Mouse (Mus musculus) adrenal gland, postnatal 36 days (tissue): ENCODE measurements around the gene Fras1. TPM values are rescaled to one million over a fixed set of nuclear protein-coding genes. Genes with fewer than 3 reads are reported as not detected.

Source experiments
- DNase-seq, 2 experiments: peaks; one replicate each; pipeline ENCODE4 v3.0.0; 2021; ENCODE audit warnings: mixed read lengths in 1 of 2
- long read RNA-seq, 2 experiments: library from polyadenylated mRNA; stranded (forward); transcript quantifications; one replicate each; pipeline ENCODE4 v2.0.0; 2021; ENCODE audit warnings: borderline sequencing depth in 2 of 2
- total RNA-seq, 2 experiments: library from RNA; stranded (reverse); gene quantifications; 2 replicates each; pipeline ENCODE4 v1.2.3; 2021

Fras1 gene
- 1 to 10 TPM; 2.0 to 2.4 TPM for total RNA-seq
- long read RNA-seq, experiment 1 = 0 reads
- long read RNA-seq, experiment 2 = 0 reads

DNA sequence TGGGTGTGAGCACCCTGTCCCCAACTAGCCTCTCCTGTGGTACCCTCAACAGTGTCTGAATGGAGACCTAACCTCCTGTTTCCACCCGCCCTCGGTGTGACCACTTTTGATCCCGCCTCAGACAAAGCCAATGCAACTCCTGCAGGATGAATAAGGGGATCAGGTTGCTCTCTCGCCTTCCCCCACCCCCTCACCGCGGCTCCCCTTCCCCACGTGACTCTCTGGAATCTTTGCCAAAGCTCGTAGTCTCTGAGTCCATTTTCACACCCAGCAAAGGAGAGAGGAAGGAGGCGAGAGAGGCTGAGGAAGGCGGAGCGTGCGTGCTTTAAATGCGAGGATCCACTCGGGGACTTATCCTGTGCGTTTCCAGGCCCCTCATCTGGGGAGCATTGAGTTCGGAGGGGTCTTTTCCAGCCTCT is at the start of gene Fras1:
TSS of gene Fras1 (plus strand) at position 389 of the 419 bp plus-strand sequence.
- DNase-seq = peak in 1 of 2 experiments; percentile 32

- peak; percentile 39 to 43 for DNase-seq
Observed at GRCm38 (mm10) chr5:96331048-96331737, 42.6 kb upstream of the Fras1 start.

DNA sequence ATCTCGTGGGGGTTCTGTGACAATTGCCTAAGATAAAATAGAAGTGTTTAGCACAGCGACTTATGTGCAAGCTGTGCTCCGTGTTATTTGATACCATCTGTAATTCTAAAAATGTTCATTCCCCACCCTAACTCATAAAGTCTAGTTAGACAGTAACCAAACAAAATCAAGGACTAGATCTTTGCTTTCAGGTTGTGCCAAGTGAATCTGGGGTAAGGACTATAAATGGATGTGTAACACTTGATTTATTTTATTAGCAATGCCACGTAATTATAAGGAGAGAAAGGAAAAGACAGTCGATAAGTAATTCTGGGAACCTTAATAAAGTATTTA is 42.1 kb upstream of the Fras1 start:
- DNase-seq = no peak

GRCm38 (mm10) chr5:96333963-96334362 is 39.8 kb upstream of the Fras1 start:
- DNase-seq = peak in 1 of 2 experiments; percentile 8

DNA sequence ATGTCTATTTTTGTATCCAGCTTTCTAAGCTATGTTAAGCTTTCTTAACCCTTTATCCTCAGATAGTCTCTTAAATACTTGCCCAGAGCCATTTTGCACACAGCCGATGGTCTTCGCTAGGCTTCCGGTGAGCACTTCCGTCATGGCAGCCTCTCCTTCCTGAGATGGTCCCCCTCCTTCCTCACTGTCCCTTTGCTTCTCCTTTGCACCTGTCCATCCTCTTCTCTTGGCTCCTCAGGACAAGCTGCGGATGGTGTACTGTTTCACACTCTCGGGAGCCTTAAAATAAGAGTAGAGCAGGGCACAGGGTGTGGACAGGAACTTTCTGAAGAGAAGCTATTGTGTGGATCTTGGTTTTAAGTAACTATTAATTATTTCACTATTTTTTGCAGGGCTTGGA is 33.2 kb upstream of the Fras1 start:
- no peak for DNase-seq

GRCm38 (mm10) chr5:96344983-96345382 is 28.8 kb upstream of the Fras1 start:
- no peak for DNase-seq

DNA sequence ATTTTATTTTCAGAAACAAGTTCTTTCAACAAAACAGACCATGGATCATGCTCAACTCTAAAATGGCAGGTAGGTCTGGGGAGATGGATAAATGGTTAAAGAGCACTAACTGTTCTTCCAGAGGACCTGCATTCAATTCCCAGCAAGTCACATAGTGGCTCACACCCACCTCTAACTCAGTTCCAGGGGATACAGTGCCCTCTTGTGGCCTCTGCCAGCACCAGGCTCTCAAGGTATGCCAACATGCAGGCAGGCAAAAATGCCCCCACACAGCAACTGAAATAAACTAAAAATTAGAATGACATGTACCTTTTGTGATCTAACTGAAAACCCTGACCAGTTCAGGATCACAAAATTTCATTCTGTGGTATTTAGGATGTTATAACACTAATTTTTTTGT is 21.8 kb upstream of the Fras1 start:
- peak in 1 of 2 experiments; percentile 33 for DNase-seq

DNA sequence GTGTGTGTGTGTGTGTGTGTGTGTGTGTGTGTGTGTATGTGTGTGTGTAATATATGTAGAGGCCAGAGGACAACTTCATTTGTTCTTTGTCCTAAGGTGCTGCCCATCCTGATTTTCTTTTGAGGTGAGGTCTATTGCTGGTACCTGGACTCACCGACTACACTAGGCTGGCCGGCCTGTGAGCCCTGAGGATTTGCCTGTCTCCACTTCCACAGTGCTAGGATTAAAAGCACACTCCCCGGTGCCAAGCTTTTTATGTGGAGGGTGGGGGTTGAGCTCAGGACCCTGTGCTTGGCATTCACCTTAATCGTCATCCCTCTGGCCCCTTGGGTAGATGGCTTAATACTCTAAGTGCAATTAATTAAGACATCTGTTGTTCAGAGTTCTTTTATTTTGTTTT is 9.8 kb upstream of the Fras1 start:
- DNase-seq = no peak

- DNase-seq = no peak
Observed at GRCm38 (mm10) chr5:96365590-96365989, 8.2 kb upstream of the Fras1 start.

- DNase-seq = no peak
Observed at GRCm38 (mm10) chr5:96367260-96367659, 6.5 kb upstream of the Fras1 start.

DNA sequence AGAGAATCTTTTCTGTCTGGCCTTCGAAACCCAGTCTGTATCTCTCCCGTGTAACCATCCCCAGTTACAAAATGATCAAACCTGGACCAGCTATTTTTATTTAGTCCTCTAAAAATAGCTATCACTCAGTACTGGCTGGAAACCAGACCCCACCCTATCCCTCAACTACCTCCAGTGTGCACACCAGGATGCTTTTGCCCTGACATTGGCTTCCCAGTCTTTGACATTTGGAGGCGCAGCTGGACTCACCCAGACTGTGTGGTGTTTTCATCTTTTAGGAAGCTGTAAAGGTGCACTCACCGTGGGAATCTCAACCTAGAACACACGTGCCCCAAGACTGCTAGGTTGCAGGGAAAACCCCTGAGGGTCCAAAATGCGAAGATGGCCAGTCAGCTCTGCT is 649 bp upstream of the Fras1 start:
- DNase-seq = no peak

DNA sequence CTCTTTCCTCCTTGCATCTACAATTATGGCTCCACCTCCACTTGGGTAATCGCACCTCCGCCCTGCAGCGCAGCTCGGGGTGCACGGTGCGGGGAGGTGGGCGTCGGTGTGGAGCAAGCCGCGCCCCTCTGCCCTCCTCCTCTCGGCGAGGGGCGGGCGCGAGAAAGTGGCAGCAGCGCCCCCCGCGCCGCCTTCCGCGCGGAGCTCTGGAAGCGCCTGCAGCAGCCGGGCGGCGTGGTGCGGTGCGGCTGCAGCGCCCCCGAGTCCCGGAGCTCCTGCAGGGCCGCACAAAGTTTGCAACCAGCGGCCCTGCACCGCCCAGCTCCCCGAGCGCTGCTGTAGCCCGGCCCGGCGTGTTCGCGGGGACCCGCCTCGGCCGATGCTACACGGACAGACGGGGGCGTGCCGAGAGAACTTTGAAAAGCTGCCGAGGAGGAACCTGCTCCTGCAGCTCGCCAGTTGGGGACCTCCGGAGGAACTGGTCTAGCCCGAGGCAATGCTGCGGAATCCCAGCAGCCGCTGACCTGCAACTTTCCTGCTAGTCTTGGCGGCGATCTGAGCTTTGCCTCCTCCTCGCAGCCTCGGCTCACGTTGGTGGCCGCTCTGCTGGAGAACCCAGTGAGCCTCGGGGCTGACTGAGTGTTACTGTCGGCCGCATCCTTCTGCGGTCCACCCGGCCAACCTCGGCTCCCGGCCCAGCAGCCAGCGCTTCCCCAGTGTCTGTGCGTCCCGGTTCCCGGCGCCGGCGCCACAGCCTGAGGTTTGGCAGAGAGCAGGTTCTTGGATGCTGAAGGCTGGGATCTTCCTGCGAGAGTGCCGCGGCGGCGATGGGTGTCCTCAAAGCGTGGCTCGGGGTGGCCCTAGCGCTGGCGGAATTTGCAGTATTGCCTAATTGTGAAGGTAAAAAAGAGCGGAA is 489 bp downstream of the Fras1 start:
- peak; percentile 62 to 77 for DNase-seq

DNA sequence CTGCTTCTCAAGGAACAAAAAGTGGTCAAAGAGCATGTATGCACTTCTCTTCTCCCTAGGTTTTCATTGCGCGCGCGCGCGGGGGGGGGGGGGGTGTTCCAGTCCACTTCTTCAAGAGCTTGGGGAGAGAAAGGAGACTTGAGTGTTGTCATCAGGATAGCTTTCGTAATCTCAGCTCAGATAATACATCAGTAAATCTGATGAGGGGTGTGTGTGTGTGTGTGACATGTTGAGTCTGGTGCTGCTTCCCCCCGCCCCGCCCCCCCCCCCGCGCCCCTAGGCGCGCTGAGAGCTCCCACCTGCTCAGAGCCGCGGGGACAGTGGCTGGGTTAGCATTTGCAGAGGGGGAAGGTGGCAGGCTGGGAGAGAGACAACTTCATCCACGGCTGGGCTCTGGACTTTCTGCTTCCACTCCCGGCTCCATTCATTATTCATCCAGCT is 1.7 kb downstream of the Fras1 start:
- no peak for DNase-seq

DNA sequence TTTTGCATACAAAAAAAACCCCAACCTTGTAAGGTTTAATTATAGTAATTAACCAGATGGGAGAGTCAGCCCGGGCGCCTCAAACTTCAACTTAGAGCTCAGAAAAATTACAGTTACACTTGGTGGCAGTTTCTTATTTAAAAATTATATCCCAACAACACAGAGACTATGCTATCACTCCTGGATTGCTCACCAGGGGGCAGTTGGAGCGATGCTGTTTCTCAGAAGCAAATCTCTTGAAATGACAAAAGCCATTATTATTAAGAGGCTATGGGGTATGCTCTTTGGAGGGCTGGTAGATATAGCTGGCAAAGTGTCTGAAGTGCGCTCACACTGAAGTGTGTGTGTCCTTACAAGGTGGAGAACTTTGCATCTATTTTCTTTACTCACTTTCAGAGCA is 2.5 kb downstream of the Fras1 start:
- DNase-seq = no peak

DNA sequence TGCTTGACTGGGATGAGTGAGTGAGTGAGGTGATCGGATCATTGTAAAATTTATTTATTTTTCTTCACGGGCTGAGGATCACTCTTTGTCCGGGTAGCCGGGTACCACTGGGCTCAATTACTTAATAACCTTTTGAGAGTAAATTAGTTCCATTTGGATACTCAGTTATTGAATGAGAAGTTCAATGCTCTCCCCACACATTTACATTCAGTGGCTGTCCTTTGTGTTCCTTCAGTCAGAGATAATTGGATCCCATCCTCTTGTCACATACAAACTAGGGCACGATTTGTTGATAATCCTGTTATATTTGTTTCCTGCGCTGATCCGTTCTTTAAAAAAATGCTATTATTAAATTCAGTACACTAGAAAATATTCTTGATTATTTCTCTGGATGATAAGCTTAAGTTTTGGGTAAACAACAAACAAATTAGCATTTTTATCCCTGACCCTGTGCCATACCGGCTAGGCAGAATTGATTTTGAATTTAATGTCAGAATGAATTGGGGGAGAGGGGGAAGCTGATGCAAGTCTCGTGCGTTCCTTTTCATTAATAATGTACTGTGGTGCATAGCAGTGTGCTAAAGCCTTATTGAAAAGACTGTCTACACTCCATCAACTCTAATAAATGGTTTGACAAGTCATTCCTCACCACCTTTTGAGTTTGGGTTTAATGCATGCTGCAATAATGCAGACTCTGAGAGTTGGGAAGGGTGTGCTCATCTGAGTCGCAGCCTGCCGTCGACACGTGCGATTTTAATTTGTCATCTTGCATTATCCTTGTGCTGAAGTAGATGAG is 12.6 kb downstream of the Fras1 start:
- no peak for DNase-seq

GRCm38 (mm10) chr5:96388306-96388705 is 14.6 kb downstream of the Fras1 start:
- DNase-seq = no peak

- DNase-seq = no peak
Observed at GRCm38 (mm10) chr5:96389963-96390623, 16.3 kb downstream of the Fras1 start.

GRCm38 (mm10) chr5:96391086-96391485 is 17.3 kb downstream of the Fras1 start:
- DNase-seq = no peak

DNA sequence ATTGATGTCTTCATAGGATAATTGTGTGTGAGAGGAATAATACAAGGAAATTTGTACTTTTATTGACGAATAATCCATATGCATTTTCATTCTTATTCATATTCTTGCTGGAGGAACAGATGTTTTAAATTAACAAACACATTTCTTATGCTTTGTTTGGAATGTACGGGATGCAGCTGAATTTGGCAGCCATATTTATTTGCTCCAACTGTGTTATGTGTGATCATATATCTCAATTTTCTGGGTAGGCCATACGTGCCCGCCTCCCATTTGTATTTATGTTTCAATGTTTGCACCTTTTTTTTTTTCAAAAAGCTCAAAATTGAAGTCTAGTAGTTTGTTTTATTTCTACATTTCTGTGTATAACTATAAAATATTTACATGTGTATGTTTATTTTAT is 21.2 kb downstream of the Fras1 start:
- DNase-seq = no peak

GRCm38 (mm10) chr5:96395786-96396650 is 22.3 kb downstream of the Fras1 start:
- DNase-seq = no peak

GRCm38 (mm10) chr5:96402555-96402954 is 28.8 kb downstream of the Fras1 start:
- DNase-seq = no peak
